Mouse (Mus musculus): ENCODE measurements around the gene Nt5c2. TPM values are rescaled to one million over a fixed set of nuclear protein-coding genes. Genes with fewer than 3 reads are reported as not detected.

Gene Nt5c2
- polyA plus RNA-seq, 1 experiment, result 17.5 TPM

DNA sequence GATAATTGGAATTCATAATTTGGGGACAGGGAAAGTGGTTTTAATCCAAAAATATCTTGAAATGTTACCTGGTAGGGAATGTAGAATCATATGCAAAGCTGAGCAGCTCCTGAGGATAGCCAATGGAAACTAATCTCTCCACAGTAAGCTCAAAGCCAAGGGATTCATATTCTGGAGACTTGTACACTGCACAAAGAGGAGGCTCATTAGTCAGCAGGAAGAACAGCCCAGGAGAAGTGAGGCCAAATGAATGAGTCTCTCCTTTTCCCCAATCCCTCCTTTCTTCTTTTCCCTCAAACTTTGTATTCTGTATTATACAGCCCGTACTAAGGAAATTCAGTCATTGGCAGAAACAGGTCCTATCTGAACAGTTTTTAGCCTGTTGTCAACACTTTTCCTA lies 110.0 kb downstream of the Nt5c2 start:
- DNase-seq, result no peak
- H3K4me1 ChIP-seq (ENCODE audit: control insufficient read depth, insufficient read depth, low read length), result peaks cover 12% of the 10 kb centered on the region
- TF ChIP-seq POLR2A (IDR thresholded peaks at IDR 0.05; ENCODE audit: borderline replicate concordance, extremely low read depth, low read depth, low read length) (no peak), CTCF (IDR thresholded peaks at IDR 0.05; ENCODE audit: insufficient read depth, low read length) (no peak)
- WGBS, result 85% methylated on average over 1 of the region's 1 CpGs
- H3K4me3 ChIP-seq (replicated peaks; ENCODE audit: extremely low read depth, low read depth, low read length), result no peak overlapping the region

DNA sequence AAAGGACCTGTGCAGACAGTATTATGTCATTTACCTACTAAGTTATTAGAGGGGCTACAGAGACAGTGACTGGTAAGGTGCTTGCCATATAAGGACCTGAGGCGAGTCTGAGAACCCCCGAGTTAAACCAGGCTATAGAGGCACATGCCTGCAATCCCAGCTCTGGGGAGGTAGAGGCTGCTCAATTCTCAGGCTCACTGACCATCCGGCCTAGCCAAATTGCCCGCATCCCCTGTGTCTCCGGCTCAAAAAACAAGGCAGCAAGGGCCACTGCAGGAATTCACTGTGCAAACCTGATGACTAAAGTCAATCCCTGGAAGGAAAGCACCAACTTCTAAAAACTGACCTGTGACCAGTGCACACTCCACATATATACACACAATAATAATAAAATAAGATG lies 111.6 kb downstream of the Nt5c2 start:
- no peak for TF ChIP-seq POLR2A (IDR thresholded peaks at IDR 0.05; ENCODE audit: borderline replicate concordance, extremely low read depth, low read depth, low read length)
- TF ChIP-seq CTCF (IDR thresholded peaks at IDR 0.05; ENCODE audit: insufficient read depth, low read length), result no peak
- DNase-seq, result no peak

DNA sequence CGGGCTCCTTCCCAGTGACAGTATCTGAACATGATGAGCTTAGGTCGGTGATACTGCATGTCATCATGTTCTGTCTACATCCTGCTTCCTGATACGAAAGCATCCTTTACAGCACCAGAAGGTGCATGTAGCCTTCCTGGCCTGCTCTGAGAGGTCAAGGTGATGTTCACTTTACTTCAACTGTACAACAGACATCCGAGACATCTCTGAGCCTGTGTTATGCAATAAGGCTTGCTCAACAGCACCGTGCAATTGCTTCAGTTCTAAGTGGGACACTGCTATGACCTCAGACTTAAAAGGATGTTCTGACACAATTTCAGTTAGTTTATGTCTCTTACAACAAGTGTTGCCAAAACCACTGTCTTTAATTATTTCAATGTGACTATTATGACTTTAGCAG lies 113.6 kb downstream of the Nt5c2 start:
- DNase-seq, result peak; percentile 38
- 52% methylated on average over 5 of the region's 5 CpGs for WGBS
- Histone ChIP-seq H3K4me1 (ENCODE audit: control insufficient read depth, insufficient read depth, low read length) (peaks cover 10% of the 10 kb centered on the region; the same call in 1 of the 2 replicates), H3K4me3 (replicated peaks; ENCODE audit: extremely low read depth, low read depth, low read length) (no peak overlapping the region)
- no peak for TF ChIP-seq CTCF (IDR thresholded peaks at IDR 0.05; ENCODE audit: insufficient read depth, low read length)
- TF ChIP-seq POLR2A (IDR thresholded peaks at IDR 0.05; ENCODE audit: borderline replicate concordance, extremely low read depth, low read depth, low read length), result no peak

More for the DNA sequence above, 111.6 kb downstream of the Nt5c2 start:
- no peak overlapping the region for H3K4me3 ChIP-seq (replicated peaks; ENCODE audit: extremely low read depth, low read depth, low read length)
- H3K4me1 ChIP-seq (ENCODE audit: control insufficient read depth, insufficient read depth, low read length), result peaks cover 10% of the 10 kb centered on the region; the same call in 1 of the 2 replicates
- WGBS, result 90% methylated on average over 5 of the region's 5 CpGs

DNA sequence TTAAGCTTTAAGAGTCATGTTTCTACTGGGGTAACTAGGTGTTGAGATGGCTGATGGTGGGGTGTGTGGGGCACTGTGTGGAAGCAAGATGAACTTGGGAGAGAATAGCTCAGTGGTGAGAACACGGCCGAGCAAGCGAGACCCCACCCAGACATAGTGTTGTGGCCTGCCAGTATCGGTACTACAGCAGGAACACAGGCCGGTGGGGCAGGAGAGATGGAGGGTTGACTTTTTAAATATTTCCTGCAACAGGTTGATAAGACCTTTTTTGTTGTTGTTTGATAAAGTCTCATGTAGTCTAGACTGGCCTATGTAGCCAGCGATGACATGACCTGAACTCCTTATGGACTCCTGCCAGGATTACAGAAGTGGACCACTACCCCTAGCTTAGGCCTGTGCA lies 114.2 kb downstream of the Nt5c2 start:
- Histone ChIP-seq H3K4me3 (replicated peaks; ENCODE audit: extremely low read depth, low read depth, low read length) (no peak overlapping the region), H3K4me1 (ENCODE audit: control insufficient read depth, insufficient read depth, low read length) (peaks cover 10% of the 10 kb centered on the region; the same call in 1 of the 2 replicates)
- no peak for TF ChIP-seq POLR2A (IDR thresholded peaks at IDR 0.05; ENCODE audit: borderline replicate concordance, extremely low read depth, low read depth, low read length)
- no peak for TF ChIP-seq CTCF (IDR thresholded peaks at IDR 0.05; ENCODE audit: insufficient read depth, low read length)
- WGBS, result 87% methylated on average over 6 of the region's 6 CpGs
- DNase-seq, result no peak

DNA sequence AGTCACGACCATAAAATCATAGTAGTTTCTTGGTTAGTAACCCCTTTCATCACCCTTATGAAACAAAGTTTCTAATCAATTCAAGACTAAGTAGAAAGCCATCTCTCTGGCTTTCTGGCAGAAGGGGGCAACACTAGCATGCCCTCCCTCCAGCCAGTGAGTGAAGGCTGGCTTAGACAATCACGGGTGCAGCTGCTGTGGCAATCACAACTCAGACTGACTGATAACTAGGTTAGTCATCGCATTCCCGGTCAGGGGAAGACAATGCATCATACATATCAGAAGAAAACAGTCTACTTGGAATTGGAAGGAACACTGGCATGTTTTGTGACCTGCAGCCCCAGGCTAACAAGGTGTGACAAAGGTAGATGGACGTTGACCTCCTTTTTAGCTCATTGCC lies 115.1 kb downstream of the Nt5c2 start:
- TF ChIP-seq POLR2A (IDR thresholded peaks at IDR 0.05; ENCODE audit: borderline replicate concordance, extremely low read depth, low read depth, low read length), result no peak
- TF ChIP-seq CTCF (IDR thresholded peaks at IDR 0.05; ENCODE audit: insufficient read depth, low read length), result no peak
- DNase-seq, result no peak
- no peak overlapping the region for H3K4me3 ChIP-seq (replicated peaks; ENCODE audit: extremely low read depth, low read depth, low read length)
- WGBS, result 52% methylated on average over 5 of the region's 5 CpGs
- peaks cover 10% of the 10 kb centered on the region; the same call in 1 of the 2 replicates for H3K4me1 ChIP-seq (ENCODE audit: control insufficient read depth, insufficient read depth, low read length)

DNA sequence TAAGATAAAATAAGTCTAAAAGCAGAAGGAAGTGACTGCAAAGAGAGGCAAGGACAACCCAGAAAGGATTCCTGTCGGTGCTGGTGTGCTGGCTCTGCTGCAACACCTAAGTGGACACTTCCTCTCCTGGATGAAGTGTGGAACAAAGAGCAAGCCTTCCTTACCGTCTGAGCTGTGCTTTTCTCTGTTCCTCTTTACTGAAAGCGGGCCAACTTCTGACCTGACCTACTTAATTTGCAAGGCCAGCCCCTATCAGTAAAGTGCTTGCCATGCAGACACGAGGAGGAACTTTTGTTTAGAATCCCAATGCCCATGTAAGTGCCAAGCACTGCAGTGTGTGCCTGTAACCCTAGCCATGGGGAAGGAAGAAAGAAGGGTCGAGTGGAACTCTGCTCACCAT lies 115.6 kb downstream of the Nt5c2 start:
- 21% methylated on average over 5 of the region's 5 CpGs for WGBS
- DNase-seq, result peak; percentile 33

DNA sequence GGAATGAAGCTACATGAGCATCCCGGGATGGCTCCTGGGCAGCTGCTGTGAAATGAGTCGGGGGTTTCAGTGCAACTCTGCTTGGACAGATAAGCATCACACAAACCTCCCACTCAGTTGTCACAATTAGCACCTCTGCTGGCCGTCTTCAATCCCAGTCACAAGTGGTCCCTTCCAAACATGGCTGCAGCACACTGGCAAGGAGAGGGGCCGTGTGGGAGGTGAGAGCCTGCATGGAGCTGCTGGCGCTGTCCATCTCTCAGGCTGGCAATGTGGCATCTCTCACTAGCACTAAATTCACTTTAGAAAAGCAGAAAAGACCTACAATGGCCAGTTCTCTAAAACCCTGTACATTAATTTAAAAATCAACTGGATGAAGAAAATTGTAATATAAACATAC lies 116.7 kb downstream of the Nt5c2 start:
- Histone ChIP-seq H3K4me1 (ENCODE audit: control insufficient read depth, insufficient read depth, low read length) (peaks cover 10% of the 10 kb centered on the region; the same call in 1 of the 2 replicates), H3K4me3 (replicated peaks; ENCODE audit: extremely low read depth, low read depth, low read length) (no peak overlapping the region)
- 72% methylated on average over 5 of the region's 5 CpGs for WGBS
- DNase-seq, result no peak
- no peak for TF ChIP-seq CTCF (IDR thresholded peaks at IDR 0.05; ENCODE audit: insufficient read depth, low read length)
- no peak for TF ChIP-seq POLR2A (IDR thresholded peaks at IDR 0.05; ENCODE audit: borderline replicate concordance, extremely low read depth, low read depth, low read length)

More for the DNA sequence above, 115.6 kb downstream of the Nt5c2 start:
- Histone ChIP-seq H3K4me1 (ENCODE audit: control insufficient read depth, insufficient read depth, low read length) (peaks cover 10% of the 10 kb centered on the region; the same call in 1 of the 2 replicates), H3K4me3 (replicated peaks; ENCODE audit: extremely low read depth, low read depth, low read length) (no peak overlapping the region)
- TF ChIP-seq POLR2A (IDR thresholded peaks at IDR 0.05; ENCODE audit: borderline replicate concordance, extremely low read depth, low read depth, low read length), result no peak
- TF ChIP-seq CTCF (IDR thresholded peaks at IDR 0.05; ENCODE audit: insufficient read depth, low read length), result no peak

DNA sequence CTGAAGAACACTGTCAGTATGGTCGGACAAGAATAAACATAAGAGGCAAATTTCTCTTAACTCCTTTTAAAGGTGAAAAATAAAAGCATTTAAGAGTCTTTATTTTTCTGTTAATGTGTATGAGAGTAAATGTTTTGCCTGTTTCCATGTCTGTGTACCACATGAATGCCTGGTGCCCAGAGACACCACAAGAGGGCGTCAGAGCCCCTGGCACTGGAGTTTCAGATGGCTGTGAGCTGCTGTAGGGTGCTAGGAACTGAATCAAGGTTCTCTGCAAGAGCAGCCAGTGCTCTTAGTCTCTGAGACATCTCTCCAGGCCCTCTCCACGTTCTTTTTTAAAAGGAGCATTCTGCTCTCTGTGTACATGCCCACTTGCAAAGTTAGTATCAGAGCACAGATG lies 117.8 kb downstream of the Nt5c2 start:
- DNase-seq, result no peak
- Histone ChIP-seq H3K4me1 (ENCODE audit: control insufficient read depth, insufficient read depth, low read length) (peaks cover 10% of the 10 kb centered on the region; the same call in 1 of the 2 replicates), H3K4me3 (replicated peaks; ENCODE audit: extremely low read depth, low read depth, low read length) (no peak overlapping the region)
- 0 out of 2 replicates have a peak, but pooled peaks have one; percentile 20 for TF ChIP-seq CTCF (IDR thresholded peaks at IDR 0.05; ENCODE audit: insufficient read depth, low read length)
- TF ChIP-seq POLR2A (IDR thresholded peaks at IDR 0.05; ENCODE audit: borderline replicate concordance, extremely low read depth, low read depth, low read length), result no peak
- 86% methylated on average over 3 of the region's 3 CpGs for WGBS

DNA sequence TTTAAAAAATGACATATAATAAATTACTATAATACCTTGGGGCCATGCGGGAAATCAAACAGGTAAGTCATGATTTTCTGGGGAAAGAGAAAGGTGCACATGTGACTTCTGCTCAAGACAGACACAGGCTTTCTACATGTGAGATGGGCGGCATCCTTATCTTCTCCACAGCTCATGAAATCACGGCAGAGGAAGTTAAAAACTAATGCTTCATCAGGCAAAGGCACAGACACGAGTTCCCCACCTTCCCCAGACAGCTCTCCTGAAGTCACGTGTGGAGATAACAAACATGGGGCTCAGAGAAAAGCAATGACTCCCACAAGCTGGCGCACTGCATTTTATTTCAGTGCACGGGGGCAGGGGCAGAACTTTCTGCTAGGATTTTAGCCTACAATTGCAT lies 121.5 kb downstream of the Nt5c2 start:
- no peaks in the 10 kb centered on the region for H3K4me1 ChIP-seq (ENCODE audit: control insufficient read depth, insufficient read depth, low read length)
- 78% methylated on average over 7 of the region's 7 CpGs for WGBS
- TF ChIP-seq CTCF (IDR thresholded peaks at IDR 0.05; ENCODE audit: insufficient read depth, low read length) (no peak), POLR2A (IDR thresholded peaks at IDR 0.05; ENCODE audit: borderline replicate concordance, extremely low read depth, low read depth, low read length) (no peak)

DNA sequence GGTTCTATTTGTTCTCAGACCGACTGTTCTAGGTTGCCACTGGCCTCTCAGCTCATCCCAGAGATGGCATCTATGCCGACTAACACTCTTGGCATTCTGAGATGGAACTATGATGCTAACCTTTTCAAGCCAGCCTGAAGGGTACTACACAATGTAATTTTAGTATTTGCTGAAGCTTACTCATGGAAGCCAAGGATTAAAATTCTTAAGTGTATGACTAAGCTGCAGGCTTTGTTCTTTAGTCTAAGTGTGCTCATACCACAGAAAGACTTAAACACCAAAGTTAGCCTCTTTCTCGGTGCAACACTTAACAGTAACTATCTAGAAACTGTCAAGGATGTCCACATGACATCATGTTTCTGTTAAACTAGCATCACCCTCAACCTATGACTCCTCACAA lies 122.1 kb downstream of the Nt5c2 start:
- Histone ChIP-seq H3K4me1 (ENCODE audit: control insufficient read depth, insufficient read depth, low read length) (no peaks in the 10 kb centered on the region; the same call in 1 of the 2 replicates), H3K4me3 (replicated peaks; ENCODE audit: extremely low read depth, low read depth, low read length) (no peak overlapping the region)
- no peak for DNase-seq
- 69% methylated on average over 3 of the region's 3 CpGs for WGBS
- TF ChIP-seq POLR2A (IDR thresholded peaks at IDR 0.05; ENCODE audit: borderline replicate concordance, extremely low read depth, low read depth, low read length) (no peak), CTCF (IDR thresholded peaks at IDR 0.05; ENCODE audit: insufficient read depth, low read length) (no peak)

More for the DNA sequence above, 121.5 kb downstream of the Nt5c2 start:
- DNase-seq, result no peak
- H3K4me3 ChIP-seq (replicated peaks; ENCODE audit: extremely low read depth, low read depth, low read length), result no peak overlapping the region

Measured in lung, adult 2 months (tissue).